11 mouse cellular contexts compared by ENCODE assay signal in genomic region chr11:98349308-98349707, GRCm38 (mm10). TPM values are rescaled to one million over a fixed set of nuclear protein-coding genes. Genes with fewer than 3 reads are reported as not detected.
A peak's percentile ranks its signal among the peaks of the same experiment; 100 is the strongest.
DNase-seq lines count a peak whose midpoint lies in the region; ATAC-seq and TF ChIP-seq lines count a peak whose summit lies in the region.
"Had no signal": no experiment of that assay in that cellular context is flagged by ENCODE, and none has a peak within 500 bp of the region (broad histone marks: within the 10 kb centered on the region; RNA-seq: fewer than 3 reads in every experiment).

No protein-coding gene starts in this region.

- no peak for DNase-seq in kidney, postnatal 14 days
- no peak for DNase-seq in embryonic facial prominence, embryonic 14.5 days (ENCODE audit: low spot score)
- DNase-seq in hindbrain, postnatal 0 days (ENCODE audit: low spot score): no peak
- no peak for DNase-seq in neural tube, embryonic 11.5 days (ENCODE audit: low spot score)
- no peak for DNase-seq in adrenal gland, adult 18-20 months (ENCODE audit: low spot score in 2 of 2)
- DNase-seq in adrenal gland, postnatal 10 days: no peak
- DNase-seq: cerebellum, adult 8-10 months; gastrocnemius, postnatal 36 days had no signal

- WGBS in kidney, embryonic 15.5 days: 8% methylated on average over 9 of the region's 9 CpGs
- 4% methylated on average over 9 of the region's 9 CpGs for WGBS in embryonic facial prominence, embryonic 14.5 days
- WGBS in hindbrain, postnatal 0 days: 8% methylated on average over 9 of the region's 9 CpGs
- WGBS in neural tube, embryonic 11.5 days: under 1% methylated on average over 9 of the region's 9 CpGs

- H3K27ac ChIP-seq in kidney, embryonic 15.5 days: no peak overlapping the region
- no peak overlapping the region for H3K27ac ChIP-seq in embryonic facial prominence, embryonic 14.5 days (replicated peaks; ENCODE audit: low read depth, low read length)
- no peak overlapping the region for H3K27ac ChIP-seq in hindbrain, postnatal 0 days
- no peak overlapping the region for H3K27ac ChIP-seq in neural tube, embryonic 11.5 days (ENCODE audit: low read depth, low read length)

- no peaks in the 10 kb centered on the region for H3K36me3 ChIP-seq in kidney, embryonic 15.5 days
- H3K36me3 ChIP-seq in embryonic facial prominence, embryonic 14.5 days (ENCODE audit: control insufficient read depth, insufficient read depth, low read length): no peaks in the 10 kb centered on the region
- no peaks in the 10 kb centered on the region for H3K36me3 ChIP-seq in hindbrain, postnatal 0 days (ENCODE audit: insufficient read depth, low read length)
- H3K36me3 ChIP-seq in neural tube, embryonic 11.5 days (ENCODE audit: control insufficient read depth, insufficient read depth, low read length): no peaks in the 10 kb centered on the region

- no peaks in the 10 kb centered on the region for H3K9me3 ChIP-seq in kidney, embryonic 15.5 days (replicated peaks)
- H3K9me3 ChIP-seq in embryonic facial prominence, embryonic 14.5 days (ENCODE audit: control insufficient read depth, low read length): no peaks in the 10 kb centered on the region
- no peaks in the 10 kb centered on the region for H3K9me3 ChIP-seq in hindbrain, postnatal 0 days (ENCODE audit: low read length)
- H3K9me3 ChIP-seq in neural tube, embryonic 11.5 days (ENCODE audit: control insufficient read depth, low read length): no peaks in the 10 kb centered on the region

- peaks cover 36% of the 10 kb centered on the region for H3K4me1 ChIP-seq in kidney, embryonic 15.5 days
- H3K4me1 ChIP-seq in embryonic facial prominence, embryonic 14.5 days (ENCODE audit: control insufficient read depth, insufficient read depth, low read length): peaks cover 4% of the 10 kb centered on the region; the same call in 1 of the 2 replicates
- peaks cover 10% of the 10 kb centered on the region; the same call in 1 of the 2 replicates for H3K4me1 ChIP-seq in hindbrain, postnatal 0 days (ENCODE audit: insufficient read depth, low read length)
- H3K4me1 ChIP-seq in neural tube, embryonic 11.5 days (ENCODE audit: control insufficient read depth, insufficient read depth, low read length): peaks cover 3% of the 10 kb centered on the region; the same call in 1 of the 2 replicates

- peak overlapping the region; percentile 50 for H3K4me3 ChIP-seq in kidney, embryonic 15.5 days (replicated peaks)
- peak overlapping the region; percentile 50; the same call in 1 of the 2 replicates for H3K4me3 ChIP-seq in embryonic facial prominence, embryonic 14.5 days (ENCODE audit: low read depth, low read length)
- peak overlapping the region; percentile 53 for H3K4me3 ChIP-seq in hindbrain, postnatal 0 days (ENCODE audit: low read length)
- peak overlapping the region; percentile 35; the same call in 1 of the 2 replicates for H3K4me3 ChIP-seq in neural tube, embryonic 11.5 days (ENCODE audit: low read depth, low read length)

- H3K27me3 ChIP-seq in kidney, embryonic 15.5 days: peaks cover 94% of the 10 kb centered on the region
- H3K27me3 ChIP-seq in embryonic facial prominence, embryonic 14.5 days (replicated peaks; ENCODE audit: control insufficient read depth, insufficient read depth, low read length): peaks cover 87% of the 10 kb centered on the region
- peaks cover 30% of the 10 kb centered on the region for H3K27me3 ChIP-seq in hindbrain, postnatal 0 days (ENCODE audit: insufficient read depth, low read length)
- H3K27me3 ChIP-seq in neural tube, embryonic 11.5 days (ENCODE audit: control insufficient read depth, insufficient read depth, low read length): peaks cover 86% of the 10 kb centered on the region

- peak overlapping the region; percentile 97 for H3K4me2 ChIP-seq in kidney, embryonic 15.5 days
- H3K4me2 ChIP-seq in embryonic facial prominence, embryonic 14.5 days (ENCODE audit: low read depth, low read length): peak overlapping the region; percentile 91; the same call in 1 of the 2 replicates
- peak overlapping the region; percentile 94 for H3K4me2 ChIP-seq in hindbrain, postnatal 0 days (ENCODE audit: low read depth, low read length)
- no peak overlapping the region for H3K4me2 ChIP-seq in neural tube, embryonic 11.5 days (ENCODE audit: low read depth)

- no peak overlapping the region for H3K9ac ChIP-seq in kidney, embryonic 15.5 days
- H3K9ac ChIP-seq in embryonic facial prominence, embryonic 14.5 days (ENCODE audit: low read depth, low read length): peak overlapping the region; percentile 56; the same call in 1 of the 2 replicates
- no peak overlapping the region for H3K9ac ChIP-seq in hindbrain, postnatal 0 days (replicated peaks; ENCODE audit: low read length)
- no peak overlapping the region for H3K9ac ChIP-seq in neural tube, embryonic 11.5 days (ENCODE audit: low read length)

- TF ChIP-seq CTCF in hindbrain, postnatal 0 days (IDR thresholded peaks at IDR 0.05; ENCODE audit: low read depth): no peak

- no peak for ATAC-seq in kidney, embryonic 15.5 days (replicated peaks; ENCODE audit: low FRiP score)
- no peak for ATAC-seq in embryonic facial prominence, embryonic 14.5 days (ENCODE audit: low read depth)
- ATAC-seq in hindbrain, postnatal 0 days: no peak
- no peak for ATAC-seq in neural tube, embryonic 11.5 days (ENCODE audit: insufficient read depth, low FRiP score, low TSS enrichment)
- ATAC-seq in frontal cortex, adult (ENCODE audit: low TSS enrichment): no peak

RNA-seq across cellular contexts. Expression of gene Ppp1r1b, which starts 1.1 kb away (rescaled TPM):
- 2.8 and 6.8 TPM in 2 replicates for polyA plus RNA-seq in kidney, embryonic 15.5 days (2015; fragmentation: Nextera tagmentation; extraction: Ambion mirVana)
- 4.1 and 5.1 TPM in 2 replicates for polyA plus RNA-seq in embryonic facial prominence, embryonic 14.5 days (2014; fragmentation: Nextera tagmentation; extraction: Ambion mirVana)
- 1.3 and 3.5 TPM in 2 replicates for total RNA-seq in hindbrain, postnatal 0 days (2014; rRNA removed)
- 18.0 and 19.1 TPM in 2 replicates for polyA plus RNA-seq in hindbrain, postnatal 0 days (2015; fragmentation: Nextera tagmentation; extraction: Ambion mirVana)
- 0.15 TPM in 1 of 2 replicates, not detected in the other for polyA plus RNA-seq in neural tube, embryonic 11.5 days (2014; fragmentation: Nextera tagmentation; extraction: Ambion mirVana)
- under 1 TPM; 0.27 to 0.32 TPM for total RNA-seq in adrenal gland, adult 18-20 months (2021)
- 1 to 10 TPM in 1 of 2 experiments, under 1 TPM in 1; 1.00 to 1.7 TPM for total RNA-seq in adrenal gland, postnatal 10 days (2021)
- total RNA-seq: gastrocnemius, postnatal 36 days had no signal

RNA-seq across cellular contexts. Expression of gene Stard3, which starts 8.9 kb away (rescaled TPM):
- 46.4 and 53.1 TPM in 2 replicates for polyA plus RNA-seq in kidney, embryonic 15.5 days (2015; fragmentation: Nextera tagmentation; extraction: Ambion mirVana)
- 31.0 and 32.8 TPM in 2 replicates for polyA plus RNA-seq in embryonic facial prominence, embryonic 14.5 days (2014; fragmentation: Nextera tagmentation; extraction: Ambion mirVana)
- total RNA-seq in hindbrain, postnatal 0 days (2014; rRNA removed): 44.0 and 52.4 TPM in 2 replicates
- 28.4 and 31.9 TPM in 2 replicates for polyA plus RNA-seq in hindbrain, postnatal 0 days (2015; fragmentation: Nextera tagmentation; extraction: Ambion mirVana)
- polyA plus RNA-seq in neural tube, embryonic 11.5 days (2014; fragmentation: Nextera tagmentation; extraction: Ambion mirVana): 39.7 and 45.6 TPM in 2 replicates
- total RNA-seq in adrenal gland, adult 18-20 months (2021): 10 to 100 TPM; 23.4 to 24.4 TPM
- total RNA-seq in adrenal gland, postnatal 10 days (2021): 10 to 100 TPM; 25.3 to 25.6 TPM

RNA-seq across cellular contexts. Expression of gene Neurod2, which starts 19.9 kb away (rescaled TPM):
- not detected in 2 replicates for polyA plus RNA-seq in kidney, embryonic 15.5 days (2015; fragmentation: Nextera tagmentation; extraction: Ambion mirVana)
- polyA plus RNA-seq in embryonic facial prominence, embryonic 14.5 days (2014; fragmentation: Nextera tagmentation; extraction: Ambion mirVana): 0.10 TPM in 1 of 2 replicates, not detected in the other
- 87.0 and 93.2 TPM in 2 replicates for total RNA-seq in hindbrain, postnatal 0 days (2014; rRNA removed)
- polyA plus RNA-seq in hindbrain, postnatal 0 days (2015; fragmentation: Nextera tagmentation; extraction: Ambion mirVana): 30.7 and 34.3 TPM in 2 replicates
- 1.2 TPM in 2 replicates for polyA plus RNA-seq in neural tube, embryonic 11.5 days (2014; fragmentation: Nextera tagmentation; extraction: Ambion mirVana)
- total RNA-seq in adrenal gland, adult 18-20 months (2021): not detected
- total RNA-seq in adrenal gland, postnatal 10 days (2021): not detected
- total RNA-seq: gastrocnemius, postnatal 36 days had no signal
- polyA plus RNA-seq: limb, embryonic 11.5 days had no signal

RNA-seq across cellular contexts. Expression of gene Tcap, which starts 34.3 kb away (rescaled TPM):
- 2.5 and 3.5 TPM in 2 replicates for polyA plus RNA-seq in kidney, embryonic 15.5 days (2015; fragmentation: Nextera tagmentation; extraction: Ambion mirVana)
- polyA plus RNA-seq in embryonic facial prominence, embryonic 14.5 days (2014; fragmentation: Nextera tagmentation; extraction: Ambion mirVana): 22.8 and 27.7 TPM in 2 replicates
- total RNA-seq in hindbrain, postnatal 0 days (2014; rRNA removed): 0.26 and 4.4 TPM in 2 replicates
- not detected in 2 replicates for polyA plus RNA-seq in hindbrain, postnatal 0 days (2015; fragmentation: Nextera tagmentation; extraction: Ambion mirVana)
- 3.1 and 3.9 TPM in 2 replicates for polyA plus RNA-seq in neural tube, embryonic 11.5 days (2014; fragmentation: Nextera tagmentation; extraction: Ambion mirVana)
- total RNA-seq in adrenal gland, adult 18-20 months (2021): 1 to 10 TPM in 1 of 2 experiments, not detected in 1; 3.5 TPM
- total RNA-seq in adrenal gland, postnatal 10 days (2021): 100 to 1,000 TPM in 1 of 2 experiments, 10 to 100 TPM in 1; 18.1 to 119 TPM

RNA-seq across cellular contexts. Expression of gene Pnmt, which starts 36.9 kb away (rescaled TPM):
- 2.7 and 3.8 TPM in 2 replicates for polyA plus RNA-seq in kidney, embryonic 15.5 days (2015; fragmentation: Nextera tagmentation; extraction: Ambion mirVana)
- 0.49 and 0.59 TPM in 2 replicates for polyA plus RNA-seq in embryonic facial prominence, embryonic 14.5 days (2014; fragmentation: Nextera tagmentation; extraction: Ambion mirVana)
- 1.2 and 5.4 TPM in 2 replicates for total RNA-seq in hindbrain, postnatal 0 days (2014; rRNA removed)
- 5.4 and 5.5 TPM in 2 replicates for polyA plus RNA-seq in hindbrain, postnatal 0 days (2015; fragmentation: Nextera tagmentation; extraction: Ambion mirVana)
- 0.40 and 0.91 TPM in 2 replicates for polyA plus RNA-seq in neural tube, embryonic 11.5 days (2014; fragmentation: Nextera tagmentation; extraction: Ambion mirVana)
- total RNA-seq in adrenal gland, adult 18-20 months (2021): 100 to 1,000 TPM; 313 to 497 TPM
- 100 to 1,000 TPM; 442 to 819 TPM for total RNA-seq in adrenal gland, postnatal 10 days (2021)

Comparison
In these comparisons a context has a peak if more than half of its experiments do, and no peak if none do; other contexts are left out.
1. RNA of gene Neurod2, which starts 19.9 kb away (polyA plus RNA-seq): 30.7 to 34.3 TPM in hindbrain, postnatal 0 days; 1.2 TPM in neural tube, embryonic 11.5 days, 0.10 TPM in embryonic facial prominence, embryonic 14.5 days and not detected in kidney, embryonic 15.5 days; every median in the first group is over 10 times any median in the second.
2. Peak in every context shown above with its lines, with median percentiles within 50 percentile points of each other: H3K4me3 ChIP-seq.